Mouse (Mus musculus): ENCODE measurements at regions not wholly inside any gene's neighbourhood (a gene's known extent, or its start where the extent isn't known, plus 50 kb on each side); places are given as distances from the start of the nearest gene placed in this dataset.

- Histone ChIP-seq H3K9me3 (ENCODE audit: low read depth, low read length) (no peaks in the 10 kb centered on the region), H3K27ac (ENCODE audit: low read depth) (no peak overlapping the region), H3K36me3 (ENCODE audit: insufficient read depth) (no peaks in the 10 kb centered on the region), H3K9ac (no peak overlapping the region), H3K4me1 (ENCODE audit: insufficient read depth) (no peaks in the 10 kb centered on the region), H3K4me2 (no peak overlapping the region), H3K27me3 (ENCODE audit: insufficient read depth, low read length) (no peaks in the 10 kb centered on the region), H3K4me3 (ENCODE audit: low read depth, low read length) (no peak overlapping the region)
- DNase-seq: no peak
- WGBS: 72% methylated on average over 2 of the region's 2 CpGs
- TF ChIP-seq CTCF (IDR thresholded peaks at IDR 0.05; ENCODE audit: low read depth): no peak
- ATAC-seq (ENCODE audit: insufficient read depth): no peak
Measured at GRCm38 (mm10) chr14:23237376-23237775, 776.9 kb downstream of the Kcnma1 start.

GRCm38 (mm10) chr14:23198676-23199075 is 815.6 kb downstream of the Kcnma1 start:
- TF ChIP-seq CTCF (IDR thresholded peaks at IDR 0.05; ENCODE audit: low read depth): no peak
- WGBS: 62% methylated on average over 3 of the region's 3 CpGs
- Histone ChIP-seq H3K4me1 (ENCODE audit: insufficient read depth) (no peaks in the 10 kb centered on the region), H3K27ac (ENCODE audit: low read depth) (no peak overlapping the region), H3K27me3 (ENCODE audit: insufficient read depth, low read length) (no peaks in the 10 kb centered on the region), H3K9ac (no peak overlapping the region), H3K36me3 (ENCODE audit: insufficient read depth) (no peaks in the 10 kb centered on the region), H3K4me3 (ENCODE audit: low read depth, low read length) (no peak overlapping the region), H3K4me2 (no peak overlapping the region), H3K9me3 (ENCODE audit: low read depth, low read length) (no peaks in the 10 kb centered on the region)
- DNase-seq: no peak
- no peak for ATAC-seq (ENCODE audit: insufficient read depth)

DNA sequence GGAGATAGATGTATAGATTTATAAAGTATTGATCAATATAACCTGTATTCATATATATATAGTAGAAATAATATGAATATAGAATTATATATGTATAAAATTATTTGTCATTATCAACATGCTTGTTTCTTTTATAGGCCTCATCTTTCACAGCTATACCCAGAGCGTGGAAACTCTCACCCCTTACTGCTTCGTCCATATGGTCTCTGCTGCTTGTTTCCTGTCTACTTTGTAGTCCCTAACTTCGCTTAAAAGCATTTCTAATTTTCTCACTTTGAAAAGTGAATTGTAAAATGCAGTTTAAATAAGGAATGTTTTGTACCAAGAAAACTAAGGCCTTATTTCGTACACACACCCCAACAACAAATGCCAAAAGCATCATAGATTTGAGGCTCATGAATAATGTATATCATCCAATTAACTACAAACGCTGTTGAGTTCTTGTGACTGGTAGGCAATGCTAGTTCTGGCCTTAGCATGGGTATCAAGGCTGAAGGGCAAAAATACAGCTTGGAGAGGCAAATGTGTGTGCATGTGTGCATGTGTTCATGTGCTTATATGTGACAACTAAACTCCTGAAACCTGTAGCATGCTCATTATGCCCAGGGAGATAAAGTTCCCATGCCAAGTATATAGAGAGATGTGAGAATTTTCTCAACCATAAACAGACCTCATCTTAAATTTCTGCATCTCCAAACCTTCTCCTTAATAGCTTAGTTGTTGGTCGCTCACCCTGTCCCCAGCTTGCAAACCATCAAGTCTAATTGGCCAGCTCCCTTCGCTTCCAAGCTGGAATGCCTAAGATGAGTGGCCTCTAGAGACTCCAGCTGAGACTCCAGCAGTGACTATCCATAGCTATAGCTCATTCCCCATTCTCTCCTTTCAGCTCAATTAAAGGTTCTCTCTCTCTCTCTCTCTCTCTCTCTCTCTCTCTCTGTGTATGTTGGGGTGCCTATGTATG is 819.4 kb downstream of the Kcnma1 start:
- Histone ChIP-seq H3K9ac (no peak overlapping the region), H3K4me1 (ENCODE audit: insufficient read depth) (no peaks in the 10 kb centered on the region), H3K27me3 (ENCODE audit: insufficient read depth, low read length) (no peaks in the 10 kb centered on the region), H3K9me3 (ENCODE audit: low read depth, low read length) (no peaks in the 10 kb centered on the region), H3K27ac (ENCODE audit: low read depth) (no peak overlapping the region), H3K4me3 (ENCODE audit: low read depth, low read length) (no peak overlapping the region), H3K4me2 (no peak overlapping the region), H3K36me3 (ENCODE audit: insufficient read depth) (no peaks in the 10 kb centered on the region)
- WGBS: 84% methylated on average over 7 of the region's 7 CpGs
- no peak for ATAC-seq (ENCODE audit: insufficient read depth)
- no peak for TF ChIP-seq CTCF (IDR thresholded peaks at IDR 0.05; ENCODE audit: low read depth)
- DNase-seq: no peak

DNA sequence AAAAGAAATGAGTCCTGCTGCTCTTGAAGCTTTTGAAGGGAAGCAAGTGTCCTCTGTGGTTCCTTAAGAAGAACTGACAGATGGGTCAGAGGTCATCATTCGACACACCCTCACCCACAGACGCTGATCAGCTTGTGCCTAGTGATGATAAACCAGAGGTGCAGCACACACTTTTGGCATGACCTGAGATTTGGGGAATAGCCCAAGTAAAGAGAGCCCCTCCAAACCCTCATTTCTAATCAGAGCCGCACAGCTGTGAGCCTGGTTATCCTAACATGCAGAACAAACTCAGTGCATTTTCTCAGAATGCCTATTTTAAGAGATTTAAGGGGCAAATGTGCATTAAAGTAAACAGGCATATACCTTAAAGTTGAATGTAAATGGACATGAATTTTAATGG is 821.7 kb downstream of the Kcnma1 start:
- Histone ChIP-seq H3K4me1 (ENCODE audit: insufficient read depth) (no peaks in the 10 kb centered on the region), H3K4me2 (no peak overlapping the region), H3K27ac (ENCODE audit: low read depth) (no peak overlapping the region), H3K27me3 (ENCODE audit: insufficient read depth, low read length) (no peaks in the 10 kb centered on the region), H3K36me3 (ENCODE audit: insufficient read depth) (no peaks in the 10 kb centered on the region), H3K4me3 (ENCODE audit: low read depth, low read length) (no peak overlapping the region), H3K9ac (no peak overlapping the region), H3K9me3 (ENCODE audit: low read depth, low read length) (no peaks in the 10 kb centered on the region)
- DNase-seq: no peak
- 52% methylated on average over 3 of the region's 3 CpGs for WGBS
- no peak for ATAC-seq (ENCODE audit: insufficient read depth)
- TF ChIP-seq CTCF (IDR thresholded peaks at IDR 0.05; ENCODE audit: low read depth): no peak

GRCm38 (mm10) chr14:23185359-23185758 is 828.9 kb downstream of the Kcnma1 start:
- H3K36me3 ChIP-seq (ENCODE audit: insufficient read depth): no peaks in the 10 kb centered on the region
- TF ChIP-seq CTCF (IDR thresholded peaks at IDR 0.05; ENCODE audit: low read depth): no peak
- WGBS: 38% methylated on average over 6 of the region's 6 CpGs
- no peak overlapping the region for H3K9ac ChIP-seq
- H3K4me1 ChIP-seq (ENCODE audit: insufficient read depth): no peaks in the 10 kb centered on the region
- ATAC-seq (ENCODE audit: insufficient read depth) (no peak), DNase-seq (no peak)
- no peak overlapping the region for H3K4me3 ChIP-seq (ENCODE audit: low read depth, low read length)
- no peak overlapping the region for H3K27ac ChIP-seq (ENCODE audit: low read depth)
- H3K9me3 ChIP-seq (ENCODE audit: low read depth, low read length): no peaks in the 10 kb centered on the region
- H3K4me2 ChIP-seq: no peak overlapping the region
- H3K27me3 ChIP-seq (ENCODE audit: insufficient read depth, low read length): no peaks in the 10 kb centered on the region

DNA sequence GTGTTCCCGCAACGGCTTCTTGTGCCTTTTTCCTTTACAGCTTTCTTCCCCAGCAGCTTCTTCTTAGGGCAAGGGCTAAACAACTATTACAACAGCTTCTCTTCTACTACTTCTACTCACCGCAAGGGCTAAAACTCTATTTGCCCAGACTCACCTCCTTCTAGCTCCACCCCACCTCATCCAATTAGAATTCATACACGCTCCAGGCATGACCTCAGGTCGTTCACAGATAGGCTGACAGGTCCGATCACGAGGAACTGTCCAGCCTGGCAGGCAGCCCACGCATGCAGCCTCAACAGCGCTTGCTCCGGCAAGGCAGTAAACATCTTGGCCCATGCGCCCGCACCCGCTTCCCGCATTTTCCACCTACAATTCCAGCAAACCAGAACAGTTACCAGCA is 844.9 kb downstream of the Kcnma1 start:
- Histone ChIP-seq H3K4me3 (ENCODE audit: low read depth, low read length) (no peak overlapping the region), H3K27ac (ENCODE audit: low read depth) (no peak overlapping the region), H3K4me2 (no peak overlapping the region), H3K4me1 (ENCODE audit: insufficient read depth) (no peaks in the 10 kb centered on the region), H3K9me3 (ENCODE audit: low read depth, low read length) (no peaks in the 10 kb centered on the region), H3K27me3 (ENCODE audit: insufficient read depth, low read length) (no peaks in the 10 kb centered on the region), H3K9ac (no peak overlapping the region), H3K36me3 (ENCODE audit: insufficient read depth) (no peaks in the 10 kb centered on the region)
- 64% methylated on average over 14 of the region's 14 CpGs for WGBS
- ATAC-seq (ENCODE audit: insufficient read depth) (no peak), DNase-seq (no peak)
- TF ChIP-seq CTCF (IDR thresholded peaks at IDR 0.05; ENCODE audit: low read depth): no peak

DNA sequence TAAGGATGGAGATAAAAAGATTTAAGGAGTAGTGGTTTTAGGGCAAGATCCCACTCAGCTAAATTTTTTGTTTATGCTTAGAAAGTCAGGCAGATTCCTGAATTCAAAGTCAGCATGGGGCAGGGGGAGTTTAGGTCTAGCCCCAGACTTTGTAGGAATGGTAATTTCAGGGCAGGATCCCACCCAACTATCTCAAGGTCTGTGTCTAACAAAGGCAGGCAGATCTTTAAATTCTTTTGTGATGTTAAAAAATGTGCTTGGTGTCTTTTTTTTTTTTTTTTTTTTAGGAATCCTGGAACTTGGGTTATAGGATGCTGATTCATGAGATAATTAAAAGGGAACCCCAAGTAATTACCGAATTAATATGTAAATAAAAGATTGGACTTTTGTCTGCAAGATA is 853.7 kb downstream of the Kcnma1 start:
- Histone ChIP-seq H3K9me3 (ENCODE audit: low read depth, low read length) (no peaks in the 10 kb centered on the region), H3K27ac (ENCODE audit: low read depth) (no peak overlapping the region), H3K4me3 (ENCODE audit: low read depth, low read length) (no peak overlapping the region), H3K9ac (no peak overlapping the region), H3K27me3 (ENCODE audit: insufficient read depth, low read length) (no peaks in the 10 kb centered on the region), H3K4me1 (ENCODE audit: insufficient read depth) (no peaks in the 10 kb centered on the region), H3K4me2 (no peak overlapping the region), H3K36me3 (ENCODE audit: insufficient read depth) (no peaks in the 10 kb centered on the region)
- 35% methylated on average over 1 of the region's 1 CpGs for WGBS
- ATAC-seq (ENCODE audit: insufficient read depth) (no peak), DNase-seq (no peak)
- TF ChIP-seq CTCF (IDR thresholded peaks at IDR 0.05; ENCODE audit: low read depth): no peak
